Mouse (Mus musculus): ENCODE results near the gene Nthl1.
"Not testable (repeated sequence)": the region's sequence is repeated elsewhere in the genome, so short reads cannot be mapped to it uniquely, and the experiment has no call there.

Gene Nthl1

DNA sequence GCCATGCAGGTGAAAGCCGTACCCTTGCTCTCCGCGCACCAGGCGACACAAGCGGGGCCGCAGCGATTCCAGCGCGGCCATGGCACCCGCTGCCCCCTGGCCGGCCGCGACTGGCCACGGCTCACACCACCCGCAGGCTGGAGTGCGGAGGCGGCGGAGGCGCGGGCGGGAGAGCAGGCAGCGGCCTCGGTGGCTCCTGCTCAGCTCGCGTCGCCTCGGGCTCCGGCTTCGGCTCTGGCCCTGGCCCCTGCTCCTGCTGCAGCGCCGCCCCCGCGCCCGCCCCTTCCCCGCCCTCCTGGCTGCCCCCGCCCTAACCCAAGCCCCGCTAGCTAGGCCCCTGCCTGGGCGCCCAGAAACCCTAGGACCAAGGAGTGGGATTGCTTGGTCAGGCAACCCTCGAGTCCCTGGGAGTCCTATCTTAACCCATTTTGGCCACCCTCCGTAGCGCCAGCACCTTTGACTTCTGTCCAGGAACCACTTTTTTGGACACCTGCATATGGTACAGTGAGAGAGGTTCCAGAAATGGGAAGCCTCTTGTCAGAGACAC is 17.7 kb downstream of the Nthl1 start, which contains the start of gene Slc9a3r2:
Gene Slc9a3r2, minus strand, starts transcription at position 258 of the 547 bp plus-strand sequence.
- peak; percentile 71 for DNase-seq (ENCODE audit: low spot score)

DNA sequence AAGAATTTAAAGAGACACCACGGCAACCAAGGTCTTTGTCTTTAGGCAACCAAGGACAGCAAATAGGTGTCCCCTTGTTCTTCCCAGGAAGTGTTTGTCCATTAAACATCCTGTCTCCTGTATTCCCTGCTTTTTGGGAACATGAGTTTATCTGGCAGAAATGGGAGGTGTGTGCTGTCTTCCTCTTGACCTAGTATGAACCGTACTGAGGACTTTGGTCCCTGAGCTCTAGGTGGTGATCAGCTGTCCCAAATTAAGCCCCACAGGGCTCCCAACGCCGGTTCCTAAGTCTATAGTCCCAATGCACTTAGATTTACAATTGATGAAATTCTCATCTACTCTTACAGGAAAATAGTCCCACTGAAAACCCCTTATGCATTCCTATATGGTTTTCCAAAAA is 18.3 kb downstream of the Nthl1 start:
- DNase-seq (ENCODE audit: low spot score) = no peak

DNA sequence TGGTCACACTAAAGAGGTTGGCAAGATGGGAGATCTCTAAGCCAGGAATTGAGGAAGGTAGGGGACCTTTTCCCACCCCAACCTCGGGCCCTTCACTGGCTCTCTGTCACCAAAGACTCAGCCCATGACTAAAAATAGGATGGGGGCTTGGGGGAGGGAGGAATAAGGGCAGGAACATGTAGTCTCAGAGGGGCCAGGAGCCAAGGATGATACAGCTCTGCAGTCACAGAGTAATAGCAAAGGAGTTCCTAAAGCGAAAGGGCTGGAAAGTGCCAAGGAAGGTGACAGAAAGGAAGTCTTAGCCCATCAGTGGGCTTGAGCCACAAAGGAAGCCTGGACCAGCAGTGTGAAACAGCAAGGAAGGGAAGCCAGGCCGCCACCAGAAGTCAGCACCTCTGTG is 19.4 kb downstream of the Nthl1 start:
- DNase-seq (ENCODE audit: low spot score) = no peak

DNA sequence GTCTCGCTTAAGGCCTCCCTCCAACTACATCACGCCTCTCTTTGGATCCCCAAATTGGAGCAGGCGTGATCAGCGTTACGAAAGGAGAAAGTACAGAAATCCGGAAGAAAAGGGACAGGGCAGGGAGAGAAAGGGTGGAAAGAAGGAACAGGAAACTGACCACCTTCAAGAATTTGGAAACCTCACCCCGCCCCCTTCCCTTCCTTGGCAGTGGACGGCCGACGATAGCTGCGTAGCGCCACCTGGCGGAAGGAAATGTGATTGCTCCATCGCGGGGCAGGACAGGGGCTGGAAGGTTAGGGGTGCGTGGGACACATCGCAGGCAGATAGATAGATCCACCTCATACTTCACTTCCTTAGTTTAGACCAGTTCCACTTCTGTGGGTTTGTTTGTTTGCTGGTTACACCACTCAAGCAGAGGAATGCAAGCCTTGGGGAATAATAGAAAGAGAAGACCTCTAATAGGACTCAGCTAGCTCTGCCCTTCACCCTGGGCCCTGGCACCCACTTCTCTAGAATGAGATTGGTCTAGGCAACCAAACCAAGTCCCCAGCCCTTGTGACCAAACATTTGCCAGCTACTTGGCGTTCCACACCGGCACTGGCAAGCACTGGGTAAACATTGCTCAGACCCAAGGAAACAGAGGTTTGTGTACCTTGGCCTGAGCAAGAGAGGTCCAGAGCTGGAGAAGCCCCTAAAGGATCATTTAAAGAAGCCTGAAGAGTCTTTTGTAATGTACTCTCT is 21.7 kb downstream of the Nthl1 start:
- DNase-seq (ENCODE audit: low spot score) = peak; percentile 71

DNA sequence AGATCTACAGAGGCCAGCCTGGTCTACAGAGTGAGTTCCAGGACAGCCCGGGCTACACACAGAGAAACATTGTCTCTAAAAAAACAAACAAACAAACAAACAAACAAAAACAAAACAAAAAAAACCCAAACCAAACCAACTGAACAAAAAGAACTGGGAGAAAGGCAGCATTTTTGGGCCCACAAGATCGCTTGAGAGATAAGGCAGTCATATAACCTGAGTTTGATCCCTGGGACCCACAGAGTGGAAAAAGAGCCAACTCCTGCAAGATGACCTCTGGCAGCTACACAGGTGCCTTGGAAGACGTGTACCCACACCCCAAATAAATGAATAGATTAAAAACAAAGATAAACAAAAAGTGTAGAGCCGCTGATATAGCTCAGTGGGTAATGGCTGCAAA is 22.5 kb downstream of the Nthl1 start:
- DNase-seq (ENCODE audit: low spot score) = no peak

DNA sequence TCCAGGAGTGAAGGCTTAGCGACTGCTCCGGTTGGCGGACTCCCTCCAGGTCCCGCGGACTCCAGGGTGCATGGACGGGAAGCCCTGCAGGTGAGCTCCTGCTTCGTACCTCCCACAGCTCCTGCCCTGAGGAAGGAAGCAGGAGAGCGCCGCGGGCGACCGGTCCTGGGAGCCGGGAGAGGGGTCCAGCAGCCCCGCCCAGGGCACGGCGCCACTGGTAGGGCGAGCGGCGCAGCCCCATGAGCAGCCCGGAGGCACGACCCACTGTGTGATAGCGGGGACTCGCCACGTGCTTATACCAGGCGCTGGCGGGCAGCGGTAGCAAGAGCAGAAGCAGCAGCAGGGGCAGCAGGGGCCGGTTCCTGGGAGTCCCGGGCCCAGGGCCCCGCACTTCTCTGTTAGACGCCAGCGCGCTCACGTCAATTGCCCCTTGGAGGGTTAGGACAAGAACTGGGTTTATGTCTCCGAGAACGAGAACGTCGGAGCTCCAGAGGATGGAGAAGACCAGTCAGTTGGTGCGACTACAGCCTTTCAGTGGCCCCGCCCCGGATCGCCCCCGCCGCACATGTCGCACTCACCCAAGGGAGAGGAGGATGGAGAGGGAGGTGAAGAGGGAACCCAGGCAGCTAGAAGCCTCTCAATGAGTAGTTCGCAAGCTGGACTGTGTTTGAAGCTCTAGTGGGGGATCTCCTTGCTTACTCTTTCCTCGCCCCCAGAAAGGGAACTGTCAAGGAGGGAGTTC is 25.7 kb downstream of the Nthl1 start, which contains the start of gene Npw:
Gene Npw, minus strand, starts transcription at position 441 of the 742 bp plus-strand sequence.
- DNase-seq (ENCODE audit: low spot score) = peak; percentile 40

DNA sequence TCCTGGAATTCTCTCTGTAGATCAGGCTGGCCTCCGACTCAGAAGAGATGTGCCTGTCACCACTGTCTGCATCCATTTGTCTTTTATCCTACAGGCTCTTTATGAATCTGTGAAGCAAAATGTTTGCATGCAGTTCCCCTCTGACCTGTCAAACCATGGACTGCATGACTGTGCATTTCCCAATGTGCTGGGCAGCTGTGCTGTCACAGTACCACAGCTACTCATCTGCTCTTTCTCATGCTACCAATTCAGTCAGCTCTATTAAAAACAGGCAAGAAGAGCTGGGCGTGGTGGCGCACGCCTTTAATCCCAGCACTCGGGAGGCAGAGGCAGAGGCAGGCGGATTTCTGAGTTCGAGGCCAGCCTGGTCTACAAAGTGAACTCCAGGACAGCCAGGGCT is 34.5 kb downstream of the Nthl1 start:
- DNase-seq (ENCODE audit: low spot score) = not testable (repeated sequence)

DNA sequence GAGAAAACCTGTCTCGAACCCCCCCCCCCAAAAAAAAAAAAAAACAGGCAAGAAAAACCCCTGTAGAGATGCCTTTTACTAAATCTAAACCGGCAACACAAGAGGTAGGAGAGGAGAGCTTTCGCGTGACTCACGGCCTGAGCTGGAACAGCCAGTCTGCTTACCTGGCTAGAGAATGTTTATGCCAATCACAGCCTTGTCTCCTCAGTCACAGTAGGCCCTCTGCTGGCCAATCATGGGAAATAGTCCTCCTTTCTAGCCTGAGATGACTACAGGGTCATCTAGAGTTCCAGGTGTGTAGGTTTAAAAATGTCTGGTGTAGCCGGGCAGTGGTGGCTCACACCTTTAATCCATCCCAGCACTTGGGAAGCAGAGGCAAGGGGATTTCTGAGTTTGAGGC is 34.9 kb downstream of the Nthl1 start:
- peak; percentile 31 for DNase-seq (ENCODE audit: low spot score)

DNA sequence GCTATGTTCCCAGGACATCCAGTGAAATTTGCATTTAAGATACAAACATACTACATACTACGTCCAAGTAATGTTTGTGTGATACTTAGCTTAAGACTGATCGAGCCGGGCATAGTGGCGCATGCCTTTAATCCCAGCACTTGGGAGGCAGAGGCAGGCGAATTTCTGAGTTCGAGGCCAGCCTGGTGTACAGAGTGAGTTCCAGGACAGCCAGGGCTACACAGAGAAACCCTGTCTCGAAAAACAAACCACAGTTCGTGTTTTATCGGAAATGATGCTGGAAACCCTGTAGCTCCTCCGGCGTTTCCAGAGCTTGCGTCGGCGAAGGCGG is 36.7 kb downstream of the Nthl1 start:
- not testable (repeated sequence) for DNase-seq (ENCODE audit: low spot score)

DNA sequence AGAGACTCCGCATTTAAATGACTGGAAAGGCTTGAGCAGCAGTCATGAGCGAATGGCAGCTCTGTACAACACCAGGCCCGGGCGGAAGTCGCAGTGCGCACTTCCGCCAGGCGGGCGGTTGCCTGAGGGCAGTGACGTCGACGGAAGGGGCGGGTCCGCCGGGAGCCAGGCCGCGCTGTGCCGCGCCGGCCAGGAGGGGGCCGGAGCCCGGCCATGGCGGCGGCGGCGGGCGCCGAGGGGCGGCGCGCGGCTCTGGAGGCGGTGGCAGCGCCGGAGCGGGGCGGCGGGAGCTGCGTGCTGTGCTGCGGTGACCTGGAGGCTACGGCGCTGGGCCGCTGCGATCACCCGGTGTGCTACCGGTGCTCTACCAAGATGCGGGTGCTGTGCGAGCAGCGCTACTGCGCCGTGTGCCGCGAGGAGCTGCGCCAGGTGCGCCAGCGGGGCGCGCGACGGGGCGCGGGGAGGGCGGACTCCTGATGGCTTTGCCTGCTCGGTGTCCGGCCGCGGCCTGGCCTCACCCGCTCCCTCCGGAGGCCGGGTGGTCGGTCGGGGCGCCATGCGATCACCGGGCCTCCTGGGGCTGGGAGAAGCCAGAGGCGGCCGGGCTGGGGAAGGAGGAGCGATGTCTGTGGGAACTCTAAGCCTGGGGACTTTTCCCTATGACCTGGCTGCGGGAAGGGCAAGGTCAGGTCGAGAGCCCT is 37.2 kb downstream of the Nthl1 start, which contains the start of gene Zfp598:
Gene Zfp598, plus strand, starts transcription at position 143 of the 701 bp plus-strand sequence.
- DNase-seq (ENCODE audit: low spot score) = peak; percentile 95

DNA sequence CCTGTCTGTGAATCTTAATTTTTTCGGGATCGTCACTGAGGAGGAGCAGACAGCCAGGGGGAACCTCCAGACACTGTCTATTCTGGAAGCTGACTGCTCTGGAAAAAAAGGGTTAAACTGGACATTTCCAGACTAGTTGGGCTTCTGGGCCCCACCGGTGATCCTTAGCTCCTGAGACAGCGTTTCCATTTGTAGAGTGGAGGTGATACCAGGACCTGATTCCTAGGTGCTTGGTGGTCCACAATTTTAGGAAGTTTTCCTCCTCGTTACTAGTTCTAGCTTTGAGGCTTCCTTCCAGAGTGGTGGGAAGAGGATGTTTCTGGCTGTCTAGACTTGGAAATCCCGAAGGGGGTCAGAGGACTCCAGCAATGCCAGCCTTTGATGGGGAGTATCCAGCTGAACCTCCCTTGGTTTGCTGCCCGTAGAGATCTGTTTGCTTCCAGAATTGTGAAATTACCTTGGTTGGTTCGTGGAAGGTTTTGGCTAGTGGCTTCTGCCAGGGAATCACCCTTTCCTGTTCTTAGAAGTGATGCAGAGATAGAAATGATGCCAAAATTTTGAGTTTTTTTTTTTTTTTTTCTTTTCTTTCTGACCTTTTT is 37.9 kb downstream of the Nthl1 start:
- DNase-seq (ENCODE audit: low spot score) = no peak

DNA sequence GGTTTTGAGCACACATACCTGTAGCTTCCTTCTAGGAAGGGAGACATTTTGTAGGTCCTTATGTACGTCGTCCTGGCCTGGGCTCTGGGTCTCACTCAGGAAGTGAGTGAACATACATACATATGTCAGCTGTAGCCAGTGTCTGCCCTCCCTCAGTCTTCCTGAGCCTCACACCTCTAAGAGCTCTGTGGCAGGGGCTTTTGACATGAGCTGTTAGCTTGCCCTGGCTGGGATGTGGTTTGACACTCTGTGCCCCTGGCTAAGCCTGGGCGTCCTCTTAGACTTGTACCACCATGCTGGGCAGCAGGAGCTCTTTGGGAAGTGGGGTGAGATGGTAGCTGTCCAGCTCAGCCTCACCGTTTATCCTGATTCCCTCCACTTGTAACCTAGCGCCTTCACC is 38.9 kb downstream of the Nthl1 start:
- no peak for DNase-seq (ENCODE audit: low spot score)

DNA sequence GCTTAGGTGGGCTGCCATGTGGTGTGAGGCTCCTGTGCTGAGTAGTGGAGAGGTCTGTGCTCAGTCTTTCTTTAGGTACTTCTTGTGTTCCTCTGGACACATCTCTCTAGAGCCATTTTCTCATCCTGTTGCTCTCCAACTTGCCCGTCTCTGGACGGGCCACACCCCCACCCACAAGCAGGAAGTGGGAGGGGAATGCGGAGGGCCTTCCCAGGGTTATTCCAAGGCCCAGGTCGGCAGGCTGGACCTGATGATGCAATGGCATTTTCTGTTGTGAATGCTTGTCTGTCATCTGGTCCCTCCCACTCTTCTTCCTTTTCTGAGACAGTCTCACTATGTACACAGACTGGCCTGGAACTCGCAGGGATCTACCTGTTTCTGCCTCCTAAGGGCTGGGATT is 39.7 kb downstream of the Nthl1 start:
- peak; percentile 38 for DNase-seq (ENCODE audit: low spot score)

DNA sequence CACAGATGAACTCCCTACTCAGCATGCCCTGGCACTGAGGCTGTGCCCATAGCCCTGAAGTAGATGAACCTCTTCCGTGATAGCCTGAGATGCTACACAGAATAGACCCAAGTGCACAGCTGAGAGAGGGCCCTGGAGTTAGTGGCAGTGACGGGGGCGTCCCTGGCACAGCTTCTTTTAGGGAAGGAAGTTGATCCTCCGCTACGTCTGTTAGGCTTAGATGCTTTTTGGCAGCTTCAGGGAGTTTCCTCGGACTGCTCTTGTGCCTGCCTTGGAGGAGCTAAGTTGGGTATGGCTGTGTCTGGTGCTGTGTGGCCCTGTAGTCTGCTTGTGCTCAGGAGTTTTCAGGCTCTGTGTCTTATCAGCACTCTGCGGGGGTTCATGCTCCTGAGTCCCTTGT is 41.8 kb downstream of the Nthl1 start:
- no peak for DNase-seq (ENCODE audit: low spot score)

DNA sequence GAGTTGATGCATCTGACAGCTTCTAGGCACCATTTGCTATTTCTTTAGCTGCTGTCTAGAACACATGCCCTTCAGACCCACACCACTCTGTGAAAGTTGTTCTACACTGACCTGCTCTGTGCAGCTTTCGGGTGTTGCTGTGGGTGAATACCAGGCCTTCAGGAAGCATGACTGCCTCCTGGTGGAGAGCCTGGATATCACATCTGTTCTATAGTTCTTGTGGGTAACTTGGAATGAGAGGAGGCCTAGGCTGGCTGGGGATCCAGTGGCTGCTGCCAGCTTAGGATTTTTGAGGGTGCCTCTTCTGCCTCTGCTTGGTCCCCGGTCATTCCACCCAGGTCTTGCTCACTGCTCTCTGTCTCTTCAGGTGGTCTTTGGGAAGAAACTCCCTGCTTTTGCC is 43.7 kb downstream of the Nthl1 start:
- peak; percentile 35 for DNase-seq (ENCODE audit: low spot score)

DNA sequence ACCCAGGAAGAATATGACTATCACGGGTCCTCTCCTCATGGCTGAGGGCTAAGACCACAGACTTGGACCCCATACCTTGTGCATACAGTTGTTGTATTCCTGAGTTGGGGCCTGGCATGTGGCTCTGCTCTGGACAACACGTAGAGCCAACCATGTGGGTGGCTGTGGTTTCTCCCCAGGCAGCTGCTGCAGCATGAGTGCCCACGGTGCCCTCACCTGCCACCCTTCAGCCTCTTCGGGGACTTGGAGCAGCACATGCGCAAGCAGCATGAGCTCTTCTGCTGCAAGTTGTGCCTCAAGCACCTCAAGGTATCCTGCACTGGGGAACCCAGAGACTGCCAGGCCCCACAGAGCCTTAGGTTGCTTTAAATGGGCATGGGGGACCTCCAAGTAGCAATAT is 44.4 kb downstream of the Nthl1 start:
- DNase-seq (ENCODE audit: low spot score) = no peak

DNA sequence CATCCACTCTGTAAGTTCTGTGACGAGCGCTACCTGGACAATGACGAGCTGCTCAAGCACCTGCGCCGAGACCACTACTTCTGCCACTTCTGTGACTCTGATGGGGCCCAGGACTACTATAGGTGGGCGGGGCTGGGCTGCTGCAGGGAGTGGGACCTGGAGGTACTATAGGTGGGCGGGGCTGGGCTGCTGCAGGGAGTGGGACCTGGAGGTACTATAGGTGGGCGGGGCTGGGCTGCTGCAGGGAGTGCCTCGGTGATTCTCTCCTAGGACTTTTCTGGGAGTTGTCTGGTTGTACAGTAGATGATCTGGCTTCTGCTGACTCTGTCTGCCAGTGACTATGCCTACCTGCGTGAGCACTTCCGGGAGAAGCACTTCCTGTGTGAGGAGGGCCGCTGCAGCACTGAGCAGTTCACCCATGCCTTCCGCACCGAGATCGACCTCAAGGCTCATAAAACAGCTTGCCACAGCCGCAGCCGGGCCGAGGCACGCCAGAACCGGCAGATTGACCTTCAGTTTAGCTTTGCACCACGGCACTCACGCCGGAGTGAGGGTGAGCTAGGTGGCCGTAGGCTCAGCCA is 45.1 kb downstream of the Nthl1 start:
- no peak for DNase-seq (ENCODE audit: low spot score)

DNA sequence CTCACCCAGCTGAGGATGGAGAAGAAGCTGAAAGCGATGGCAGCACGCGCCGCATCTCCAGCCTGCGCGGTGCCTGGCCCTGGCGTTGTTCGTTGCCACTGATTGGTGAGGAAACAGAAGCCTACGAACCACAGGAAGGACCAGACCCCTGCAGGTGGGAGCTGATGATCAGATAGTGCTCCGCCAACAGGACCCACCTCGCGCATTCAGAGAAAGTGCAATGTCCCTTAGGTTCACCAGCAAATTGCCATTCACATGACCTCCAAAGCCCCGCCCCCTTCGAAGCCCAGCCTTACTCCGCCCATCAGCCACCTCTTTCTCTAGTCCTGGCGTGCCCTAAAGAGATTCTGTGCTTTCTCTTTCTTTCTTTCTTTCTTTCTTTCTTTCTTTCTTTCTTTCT is 54.0 kb downstream of the Nthl1 start:
- no peak for DNase-seq (ENCODE audit: low spot score)

DNA sequence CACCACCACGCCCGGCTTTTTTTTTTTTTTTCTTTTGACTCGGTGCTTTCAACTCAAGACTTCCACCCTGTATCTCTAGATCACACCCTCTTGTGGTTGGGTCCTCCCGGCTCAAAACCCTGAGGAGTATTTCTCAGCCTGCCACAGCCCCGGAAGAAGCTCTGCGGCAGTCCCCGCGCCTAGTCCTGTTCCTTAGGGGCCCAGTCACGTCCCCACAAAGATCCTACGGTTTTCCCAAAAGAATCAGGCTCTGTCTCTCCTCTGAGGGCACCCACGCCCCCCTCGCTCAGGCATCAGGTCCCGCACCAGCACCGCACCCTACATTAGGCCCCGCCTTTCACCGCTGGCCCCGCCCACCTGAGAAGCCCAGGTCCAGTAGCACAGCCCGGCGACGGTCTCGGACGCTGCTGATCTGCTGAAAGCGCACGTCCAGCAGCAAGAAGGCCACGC is 54.7 kb downstream of the Nthl1 start:
- peak; percentile 63 for DNase-seq (ENCODE audit: low spot score)

DNA sequence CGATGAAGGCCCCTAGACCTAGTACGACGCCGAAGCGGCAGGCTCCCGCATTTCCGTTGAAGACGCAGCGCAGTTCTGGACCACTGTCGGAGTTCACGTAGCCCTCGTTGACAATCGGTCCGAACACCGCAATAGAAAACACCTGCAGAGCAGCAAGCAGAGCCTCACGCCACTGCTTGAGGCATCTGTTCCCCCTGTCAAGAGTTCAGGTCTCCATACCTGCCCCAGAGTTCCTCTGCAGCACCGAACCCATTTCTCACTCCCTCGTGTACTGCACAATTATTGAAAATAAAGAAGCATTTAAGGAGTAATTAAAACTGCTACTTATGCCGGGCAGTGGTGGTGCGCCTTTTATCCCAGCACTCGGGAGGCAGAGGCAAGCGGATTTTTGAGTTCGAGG is 55.1 kb downstream of the Nthl1 start:
- DNase-seq (ENCODE audit: low spot score) = no peak

Measured in ovary, postnatal 36 days (tissue).